Mouse (Mus musculus) embryonic facial prominence, embryonic 13.5 days (tissue): Measurements from ENCODE around the gene Tead1. TPM values are rescaled to one million over a fixed set of nuclear protein-coding genes. Genes with fewer than 3 reads are reported as not detected.

Experiments used
- ATAC-seq: fragments of 200-750 bp; cut with Nextera tagmentation; 2 replicates; pipeline ENCODE4 v1.8.0; 2017; ENCODE audit warnings: low read depth; ENCODE audit not compliant: insufficient number of reproducible peaks, insufficient read depth, low FRiP score, low TSS enrichment
- H3K27ac ChIP-seq: fragments of 300-500 bp; sonication (generic); 2 replicates; pipeline ENCODE4 v1.5.1; 2015; ENCODE audit warnings: moderate library complexity, mild to moderate bottlenecking, inconsistent platforms
- H3K27me3 ChIP-seq: fragments of 300-500 bp; sonication (generic); 2 replicates; pipeline ENCODE4 v1.6.1; 2015; ENCODE audit warnings: mild to moderate bottlenecking, inconsistent platforms
- H3K36me3 ChIP-seq: fragments of 300-500 bp; sonication (generic); 2 replicates; pipeline ENCODE4 v1.6.1; 2015; ENCODE audit warnings: mild to moderate bottlenecking, inconsistent platforms
- H3K4me1 ChIP-seq: fragments of 300-500 bp; sonication (generic); 2 replicates; pipeline ENCODE4 v1.6.1; 2015; ENCODE audit warnings: inconsistent platforms
- H3K4me2 ChIP-seq: fragments of 300-500 bp; sonication (generic); 2 replicates; pipeline ENCODE4 v1.6.1; 2015; ENCODE audit warnings: moderate library complexity, mild to moderate bottlenecking, inconsistent platforms
- H3K4me3 ChIP-seq: fragments of 300-500 bp; sonication (generic); 2 replicates; pipeline ENCODE4 v1.5.1; 2015; ENCODE audit warnings: mild to moderate bottlenecking, inconsistent platforms
- H3K9ac ChIP-seq: fragments of 300-500 bp; sonication (generic); 2 replicates; pipeline ENCODE4 v1.6.1; 2015; ENCODE audit warnings: mild to moderate bottlenecking, inconsistent platforms
- H3K9me3 ChIP-seq: fragments of 300-500 bp; sonication (generic); 2 replicates; pipeline ENCODE4 v1.6.1; 2016; ENCODE audit warnings: inconsistent platforms
- WGBS: fragments of 180-500 bp; shearing (Covaris S2); methylation state at CpG from one replicate; pipeline ENCODE4 v1.1.7; 2015; ENCODE audit warnings: mixed read lengths; 5-methylcytosine and 5-hydroxymethylcytosine counted together
- polyA plus RNA-seq: library from polyadenylated mRNA; unstranded; fragments of >200 nt; fragmentation: Nextera tagmentation; extraction: Ambion mirVana; gene quantifications from 2 replicates; pipeline ENCODE4 v1.2.1, GENCODE M21; 2015

The Tead1 gene
- polyA plus RNA-seq, 1 experiment from 2014 or later = 44.9 TPM

GRCm38 (mm10) chr7:112868551-112869465 lies 189.7 kb downstream of the Tead1 start:
- Histone ChIP-seq H3K27me3 (no peaks in the 10 kb centered on the region), H3K4me3 (no peak overlapping the region), H3K27ac (peak overlapping the region; percentile 73), H3K4me2 (no peak overlapping the region), H3K9me3 (no peaks in the 10 kb centered on the region), H3K4me1 (peaks cover 42% of the 10 kb centered on the region), H3K36me3 (peaks cover 35% of the 10 kb centered on the region), H3K9ac (0 out of 2 replicates have a peak overlapping the region, but pooled peaks have one; percentile 36)
- WGBS = 27% methylated on average over 8 of the region's 8 CpGs
- ATAC-seq = no peak

- Histone ChIP-seq H3K4me3 (no peak overlapping the region), H3K27ac (no peak overlapping the region), H3K27me3 (no peaks in the 10 kb centered on the region), H3K4me1 (peaks cover 43% of the 10 kb centered on the region), H3K36me3 (peaks cover 38% of the 10 kb centered on the region), H3K9me3 (no peaks in the 10 kb centered on the region), H3K9ac (no peak overlapping the region), H3K4me2 (no peak overlapping the region)
- WGBS = 80% methylated on average over 7 of the region's 7 CpGs
- ATAC-seq = no peak
Measured at GRCm38 (mm10) chr7:112871752-112872151, 192.6 kb downstream of the Tead1 start.

- Histone ChIP-seq H3K27ac (no peak overlapping the region), H3K4me3 (no peak overlapping the region), H3K9ac (no peak overlapping the region), H3K9me3 (no peaks in the 10 kb centered on the region), H3K4me2 (no peak overlapping the region), H3K4me1 (peaks cover 43% of the 10 kb centered on the region), H3K27me3 (no peaks in the 10 kb centered on the region), H3K36me3 (peaks cover 42% of the 10 kb centered on the region)
- no peak for ATAC-seq
- WGBS = 70% methylated on average over 9 of the region's 9 CpGs
Measured at GRCm38 (mm10) chr7:112872435-112873196, 193.5 kb downstream of the Tead1 start.

DNA sequence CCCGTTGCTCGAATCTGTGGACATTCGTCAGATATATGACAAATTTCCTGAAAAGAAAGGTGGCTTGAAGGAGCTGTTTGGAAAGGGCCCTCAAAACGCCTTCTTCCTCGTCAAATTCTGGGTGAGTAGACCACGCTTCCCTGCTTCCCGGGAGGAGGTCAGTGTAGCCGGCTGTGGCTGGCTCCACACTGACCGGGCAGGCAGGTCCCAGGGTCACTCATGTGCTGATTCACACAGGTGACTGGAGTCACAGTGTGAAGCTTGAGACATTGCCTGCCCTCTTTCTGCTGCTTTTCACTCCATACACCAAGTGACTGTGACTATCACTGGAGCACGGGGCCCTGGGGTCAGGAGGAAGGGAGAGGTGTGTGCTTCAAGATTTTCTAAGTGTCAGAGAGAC lies 197.0 kb downstream of the Tead1 start:
- Histone ChIP-seq H3K9me3 (no peaks in the 10 kb centered on the region), H3K27me3 (no peaks in the 10 kb centered on the region), H3K27ac (0 out of 2 replicates have a peak overlapping the region, but pooled peaks have one; percentile 11), H3K9ac (no peak overlapping the region), H3K4me3 (no peak overlapping the region), H3K4me2 (no peak overlapping the region), H3K4me1 (peaks cover 34% of the 10 kb centered on the region), H3K36me3 (peaks cover 52% of the 10 kb centered on the region)
- no peak for ATAC-seq
- WGBS = 93% methylated on average over 10 of the region's 10 CpGs

- Histone ChIP-seq H3K4me3 (no peak overlapping the region), H3K27me3 (no peaks in the 10 kb centered on the region), H3K9ac (peak overlapping the region; percentile 54), H3K4me2 (peak overlapping the region; percentile 18; the same call in 1 of the 2 replicates), H3K4me1 (peaks cover 42% of the 10 kb centered on the region), H3K9me3 (no peaks in the 10 kb centered on the region), H3K36me3 (peaks cover 4% of the 10 kb centered on the region; the same call in 1 of the 2 replicates), H3K27ac (peak overlapping the region; percentile 91)
- 25% methylated on average over 8 of the region's 8 CpGs for WGBS
- peak; percentile 87 for ATAC-seq
Measured at GRCm38 (mm10) chr7:112883791-112884274, 204.7 kb downstream of the Tead1 start.

DNA sequence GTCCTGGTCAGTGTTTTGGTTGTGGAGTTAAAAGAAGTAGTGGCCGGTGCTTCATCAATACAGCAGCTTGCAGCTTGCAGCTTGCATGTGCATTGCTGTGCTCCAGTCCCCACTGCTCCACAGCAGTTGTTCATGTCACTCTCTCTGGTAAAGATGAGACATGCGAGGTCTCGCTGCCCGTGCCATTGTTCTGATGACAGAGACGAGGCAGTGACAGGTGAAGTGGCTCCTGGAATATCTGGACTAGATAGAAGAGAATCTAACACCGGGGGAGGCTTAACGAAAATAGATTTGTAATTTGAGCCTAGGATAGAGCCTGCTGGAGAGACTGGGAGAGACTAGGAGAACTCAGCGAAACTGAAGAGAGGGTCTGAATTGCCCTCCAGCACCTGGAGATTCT lies 206.4 kb downstream of the Tead1 start:
- no peak for ATAC-seq
- Histone ChIP-seq H3K4me3 (no peak overlapping the region), H3K4me1 (peaks cover 45% of the 10 kb centered on the region), H3K27ac (no peak overlapping the region), H3K9me3 (no peaks in the 10 kb centered on the region), H3K4me2 (no peak overlapping the region), H3K9ac (no peak overlapping the region), H3K36me3 (peaks cover 1% of the 10 kb centered on the region; the same call in 1 of the 2 replicates), H3K27me3 (no peaks in the 10 kb centered on the region)
- WGBS = 50% methylated on average over 8 of the region's 8 CpGs

GRCm38 (mm10) chr7:112891883-112892282 lies 212.8 kb downstream of the Tead1 start:
- ATAC-seq = no peak

DNA sequence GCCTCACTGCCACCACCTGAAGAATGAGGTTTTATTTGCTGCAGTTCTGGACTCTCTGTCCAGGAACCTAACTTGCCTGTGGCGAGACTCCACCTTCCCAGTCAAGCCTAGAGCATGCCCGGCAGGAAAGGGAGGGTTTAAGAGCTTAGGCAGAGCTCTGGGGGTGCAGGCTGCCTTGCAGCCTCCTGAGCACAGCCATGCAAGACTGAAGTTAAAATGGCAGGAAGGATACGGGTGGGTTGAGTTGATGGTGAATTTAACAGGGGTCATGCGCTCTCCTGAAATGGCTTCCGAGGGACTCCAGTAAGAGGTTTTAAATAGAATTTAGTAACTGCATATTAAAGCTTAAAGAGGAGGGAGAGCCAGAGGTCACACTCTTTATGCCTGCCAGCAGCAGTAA lies 213.5 kb downstream of the Tead1 start:
- Histone ChIP-seq H3K4me3 (no peak overlapping the region), H3K27ac (no peak overlapping the region), H3K36me3 (peaks cover 56% of the 10 kb centered on the region), H3K4me1 (peaks cover 14% of the 10 kb centered on the region; the same call in 1 of the 2 replicates), H3K27me3 (no peaks in the 10 kb centered on the region), H3K4me2 (no peak overlapping the region), H3K9ac (no peak overlapping the region), H3K9me3 (no peaks in the 10 kb centered on the region)
- 66% methylated on average over 5 of the region's 5 CpGs for WGBS
- no peak for ATAC-seq

More at GRCm38 (mm10) chr7:112891883-112892282, 212.8 kb downstream of the Tead1 start:
- H3K27me3 ChIP-seq = no peaks in the 10 kb centered on the region
- no peak overlapping the region for H3K9ac ChIP-seq
- H3K4me1 ChIP-seq = peaks cover 14% of the 10 kb centered on the region; the same call in 1 of the 2 replicates
- 78% methylated on average over 6 of the region's 6 CpGs for WGBS
- H3K9me3 ChIP-seq = no peaks in the 10 kb centered on the region
- no peak overlapping the region for H3K4me2 ChIP-seq
- H3K4me3 ChIP-seq = no peak overlapping the region
- peaks cover 53% of the 10 kb centered on the region for H3K36me3 ChIP-seq
- H3K27ac ChIP-seq = no peak overlapping the region

DNA sequence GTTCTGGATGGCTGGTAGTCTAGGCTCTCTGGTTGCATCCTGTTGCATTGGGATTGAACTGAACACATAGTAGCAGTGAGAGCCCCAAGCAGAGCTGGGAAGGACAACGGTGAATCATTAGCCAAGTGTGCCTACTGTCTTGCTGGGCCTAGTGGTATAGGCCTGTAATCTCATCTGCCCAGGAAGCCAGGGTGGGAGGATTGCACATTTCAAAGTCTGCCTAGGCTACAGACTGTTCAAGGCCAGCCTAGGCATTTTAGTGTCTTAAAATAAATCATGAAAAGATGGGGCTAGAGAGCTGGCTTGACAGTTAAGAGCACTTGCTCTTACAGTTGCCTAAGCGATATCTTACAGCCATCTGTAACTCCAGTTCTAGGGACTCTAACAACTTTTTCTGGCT lies 217.2 kb downstream of the Tead1 start:
- H3K9me3 ChIP-seq = no peaks in the 10 kb centered on the region
- peaks cover 70% of the 10 kb centered on the region for H3K36me3 ChIP-seq
- ATAC-seq = no peak
- no peak overlapping the region for H3K4me2 ChIP-seq
- WGBS = 94% methylated on average over 2 of the region's 2 CpGs
- H3K4me1 ChIP-seq = 0 out of 2 replicates have a peak, but pooled peaks cover 4% of the 10 kb centered on the region
- H3K27ac ChIP-seq = no peak overlapping the region
- no peaks in the 10 kb centered on the region for H3K27me3 ChIP-seq
- no peak overlapping the region for H3K9ac ChIP-seq
- H3K4me3 ChIP-seq = no peak overlapping the region

DNA sequence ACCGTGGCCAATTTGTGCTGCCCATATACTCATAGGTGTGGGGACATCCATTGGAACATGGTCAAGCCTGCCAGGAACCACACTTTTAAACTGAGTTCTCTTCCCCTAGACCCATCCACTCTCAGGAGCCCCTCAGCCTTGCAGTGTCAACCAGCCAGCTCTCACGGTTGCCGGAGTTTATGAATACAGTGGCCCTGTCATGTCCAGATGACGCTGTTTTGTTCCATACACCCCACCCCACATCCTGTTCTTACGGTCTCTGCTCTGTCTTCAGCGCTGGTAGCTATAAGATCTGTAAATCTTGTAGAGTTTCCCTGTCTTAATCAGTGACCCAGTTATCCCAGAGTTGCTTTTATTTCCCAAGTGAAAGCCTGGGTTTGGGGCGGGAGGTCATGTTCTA lies 222.6 kb downstream of the Tead1 start:
- ATAC-seq = no peak
- Histone ChIP-seq H3K4me2 (no peak overlapping the region), H3K36me3 (peaks cover 44% of the 10 kb centered on the region), H3K4me3 (no peak overlapping the region), H3K27ac (no peak overlapping the region), H3K4me1 (no peaks in the 10 kb centered on the region), H3K9me3 (no peaks in the 10 kb centered on the region), H3K27me3 (no peaks in the 10 kb centered on the region), H3K9ac (no peak overlapping the region)
- WGBS = 91% methylated on average over 7 of the region's 7 CpGs

- H3K4me2 ChIP-seq = no peak overlapping the region
- WGBS = 78% methylated on average over 5 of the region's 5 CpGs
- H3K4me3 ChIP-seq = no peak overlapping the region
- H3K9me3 ChIP-seq = no peaks in the 10 kb centered on the region
- H3K36me3 ChIP-seq = peaks cover 13% of the 10 kb centered on the region
- H3K27ac ChIP-seq = no peak overlapping the region
- no peak for ATAC-seq
- no peak overlapping the region for H3K9ac ChIP-seq
- peaks cover 7% of the 10 kb centered on the region for H3K4me1 ChIP-seq
- no peaks in the 10 kb centered on the region for H3K27me3 ChIP-seq
Measured at GRCm38 (mm10) chr7:112906848-112907247, 227.7 kb downstream of the Tead1 start.
